Mouse (Mus musculus): ENCODE results near the gene Hsd17b7. TPM values are rescaled to one million over a fixed set of nuclear protein-coding genes. Genes with fewer than 3 reads are reported as not detected.

Hsd17b7 gene
- polyA plus RNA-seq, 1 experiment from 2014 or later = 25.7 TPM

- Histone ChIP-seq H3K9ac (replicated peaks) (no peak overlapping the region), H3K36me3 (replicated peaks; ENCODE audit: insufficient read depth, low read length) (no peaks in the 10 kb centered on the region), H3K27me3 (ENCODE audit: insufficient read depth, low read length) (no peaks in the 10 kb centered on the region), H3K4me1 (ENCODE audit: insufficient read depth) (no peaks in the 10 kb centered on the region), H3K4me2 (ENCODE audit: low read depth, low read length) (no peak overlapping the region), H3K9me3 (ENCODE audit: low read length) (no peaks in the 10 kb centered on the region), H3K4me3 (ENCODE audit: low read depth, low read length) (no peak overlapping the region), H3K27ac (ENCODE audit: low read depth) (no peak overlapping the region)
- TF ChIP-seq CTCF (IDR thresholded peaks at IDR 0.05; ENCODE audit: low read depth) (no peak), EP300 (IDR thresholded peaks at IDR 0.05; ENCODE audit: low read depth) (no peak)
- ATAC-seq = no peak
- WGBS (ENCODE audit: insufficient replicate concordance) = 80% methylated on average over 3 of the region's 3 CpGs
- no peak for DNase-seq
These were observed 68.2 kb downstream of the Hsd17b7 start for GRCm38 (mm10) chr1:169900771-169901336.

Other genes starting within 250 kb of the Hsd17b7 start
- gene Rgs4, start 221.6 kb downstream of the Hsd17b7 start, polyA plus RNA-seq (2015; fragmentation: Nextera tagmentation; extraction: Ambion mirVana) = 0.27 and 0.35 TPM in 2 replicates
- gene Ccdc190, start 40.6 kb downstream of the Hsd17b7 start, polyA plus RNA-seq (2015; fragmentation: Nextera tagmentation; extraction: Ambion mirVana) = not detected in 2 replicates
- gene Ddr2, start 141.5 kb upstream of the Hsd17b7 start, polyA plus RNA-seq (2015; fragmentation: Nextera tagmentation; extraction: Ambion mirVana) = 0.84 and 1.4 TPM in 2 replicates
- gene Uap1, start 205.7 kb upstream of the Hsd17b7 start, polyA plus RNA-seq (2015; fragmentation: Nextera tagmentation; extraction: Ambion mirVana) = 19.6 and 22.3 TPM in 2 replicates
- 3.3 and 3.4 TPM in 2 replicates for gene Uhmk1, start 246.2 kb upstream of the Hsd17b7 start, polyA plus RNA-seq (2015; fragmentation: Nextera tagmentation; extraction: Ambion mirVana)

All from liver, postnatal 0 days (tissue).